Mouse (Mus musculus) C2C12 (cell line): ENCODE data around the gene Kif14.

ENCODE experiments used
- CTCF ChIP-seq: IDR thresholded peaks from one replicate; pipeline ENCODE4 v1.5.1; 2011; ENCODE audit not compliant: control insufficient read depth, insufficient read depth, insufficient read length
- USF1 ChIP-seq: IDR thresholded peaks from one replicate; pipeline ENCODE4 v1.6.1; 2011; ENCODE audit warnings: low read depth, mild to moderate bottlenecking, control low read depth, moderate library complexity

DNA sequence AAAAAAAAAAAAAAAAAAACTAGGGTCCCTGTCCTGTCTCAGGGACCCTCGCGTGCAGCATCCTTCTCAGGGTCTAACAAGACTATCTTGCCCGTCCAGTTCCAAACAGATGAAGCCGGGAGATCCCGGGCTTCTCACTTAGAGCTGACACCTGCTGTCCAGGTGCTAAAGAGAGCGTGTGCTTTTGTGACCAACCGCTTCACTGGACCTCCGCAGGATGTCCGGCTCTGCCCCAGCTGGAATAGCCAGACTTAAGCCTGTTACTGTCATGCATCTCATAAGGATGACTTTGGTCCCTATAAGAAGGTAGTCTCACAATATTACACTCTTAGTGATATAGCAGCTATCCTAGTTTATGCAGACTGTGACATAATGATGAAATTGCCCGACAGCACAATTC, 105.4 kb downstream of the Kif14 start:
- TF ChIP-seq CTCF, result no peak
- no peak for TF ChIP-seq USF1
